Mouse (Mus musculus) megakaryocyte-erythroid progenitor cell, adult 5-6 weeks (primary cell): Measurements from ENCODE around the gene Exosc3. TPM values are rescaled to one million over a fixed set of nuclear protein-coding genes. Genes with fewer than 3 reads are reported as not detected.
"Not testable (repeated sequence)": the region's sequence is repeated elsewhere in the genome, so short reads cannot be mapped to it uniquely, and the experiment has no call there.

Experiments
- ATAC-seq: replicated peaks from 2 replicates; pipeline ENCODE4 v1.8.0; 2016; ENCODE audit warnings: mild to moderate bottlenecking, inconsistent platforms; ENCODE audit not compliant: severe bottlenecking, poor library complexity, low FRiP score, low TSS enrichment
- total RNA-seq, 2 experiments: library from RNA; stranded (forward) in 1 of 2; stranded (reverse) in 1 of 2; fragments of 200-1000, 215-1000 nt in 1 of 2; fragments of >200 nt in 1 of 2; fragmentation: Nextera tagmentation in 1 of 2; gene quantifications; 2 replicates each; pipeline ENCODE4 v1.2.3; 2014 to 2017

Exosc3 gene
- total RNA-seq (2014; fragmentation: Nextera tagmentation) (65.2 and 87.8 TPM in 2 replicates), total RNA-seq (2017) (230 and 240 TPM in 2 replicates)

GRCm38 (mm10) chr4:45342286-45343155, at the start of gene Exosc3:
Gene Exosc3, minus strand, starts transcription at chr4:45342732.
- ATAC-seq: peak; percentile 64

GRCm38 (mm10) chr4:45392099-45392498, 49.6 kb upstream of the Exosc3 start:
- ATAC-seq: no peak; the same call in 1 of the 2 replicates

GRCm38 (mm10) chr4:45387296-45387695, 44.8 kb upstream of the Exosc3 start:
- ATAC-seq: not testable (repeated sequence)

- not testable (repeated sequence) for ATAC-seq
These were observed 39.6 kb upstream of the Exosc3 start for GRCm38 (mm10) chr4:45382133-45382532.

GRCm38 (mm10) chr4:45380903-45381580, 38.5 kb upstream of the Exosc3 start:
- ATAC-seq: not testable (repeated sequence)

- no peak for ATAC-seq
These were observed 34.0 kb upstream of the Exosc3 start for GRCm38 (mm10) chr4:45376573-45376972.

GRCm38 (mm10) chr4:45374879-45375278, 32.3 kb upstream of the Exosc3 start:
- no peak for ATAC-seq

GRCm38 (mm10) chr4:45371261-45371660, 28.7 kb upstream of the Exosc3 start:
- no peak for ATAC-seq

- no peak for ATAC-seq
These were observed 14.1 kb upstream of the Exosc3 start for GRCm38 (mm10) chr4:45356653-45357052.

GRCm38 (mm10) chr4:45341669-45342249, 773 bp downstream of the Exosc3 start, which contains the start of gene Dcaf10:
Gene Dcaf10, plus strand, starts transcription at chr4:45342101.
- peak; percentile 88 for ATAC-seq

- peak; percentile 35; the same call in 1 of the 2 replicates for ATAC-seq
These were observed 1.3 kb downstream of the Exosc3 start for GRCm38 (mm10) chr4:45341226-45341625.

- ATAC-seq: no peak
These were observed 10.1 kb downstream of the Exosc3 start for GRCm38 (mm10) chr4:45332466-45332865.

GRCm38 (mm10) chr4:45331139-45331538, 11.4 kb downstream of the Exosc3 start:
- ATAC-seq: no peak

GRCm38 (mm10) chr4:45320159-45320816, 22.2 kb downstream of the Exosc3 start:
- peak; percentile 91 for ATAC-seq

- ATAC-seq: no peak
These were observed 31.5 kb downstream of the Exosc3 start for GRCm38 (mm10) chr4:45311056-45311455.

GRCm38 (mm10) chr4:45308606-45309005, 33.9 kb downstream of the Exosc3 start:
- ATAC-seq: no peak

GRCm38 (mm10) chr4:45308046-45308445, 34.5 kb downstream of the Exosc3 start:
- ATAC-seq: peak; percentile 70; the same call in 1 of the 2 replicates

GRCm38 (mm10) chr4:45305536-45305935, 37.0 kb downstream of the Exosc3 start:
- ATAC-seq: no peak
